Mouse (Mus musculus): ENCODE measurements around the gene Sf3b3.

- TF ChIP-seq POLR2A (IDR thresholded peaks at IDR 0.05; ENCODE audit: borderline replicate concordance, extremely low read depth, insufficient read depth, insufficient read length, poor library complexity, severe bottlenecking) = no peak
- TF ChIP-seq CTCF (IDR thresholded peaks at IDR 0.05; ENCODE audit: borderline replicate concordance, extremely low read depth, insufficient read depth, insufficient read length) = no peak
Measured at GRCm38 (mm10) chr8:110887551-110887950, 41.0 kb upstream of the Sf3b3 start.
